Mouse (Mus musculus): ENCODE results near the gene Sgca.

Sgca gene

GRCm38 (mm10) chr11:95001584-95002347, 25.6 kb upstream of the Sgca start:
- no peak for DNase-seq

- peak; percentile 73 to 78 for DNase-seq
These were observed 24.9 kb upstream of the Sgca start for GRCm38 (mm10) chr11:95001058-95001457.

GRCm38 (mm10) chr11:95000548-95000947, 24.4 kb upstream of the Sgca start:
- DNase-seq = peak; percentile 80 to 84

- DNase-seq = no peak
These were observed 24.0 kb upstream of the Sgca start for GRCm38 (mm10) chr11:95000128-95000527.

GRCm38 (mm10) chr11:94998041-94998531, 22.0 kb upstream of the Sgca start:
- DNase-seq = peak; percentile 57 to 66

GRCm38 (mm10) chr11:94997596-94997995, 21.5 kb upstream of the Sgca start:
- peak; percentile 32 to 56 for DNase-seq

GRCm38 (mm10) chr11:94996984-94997383, 20.9 kb upstream of the Sgca start:
- no peak for DNase-seq

GRCm38 (mm10) chr11:94996101-94996500, 20.0 kb upstream of the Sgca start:
- DNase-seq = no peak

GRCm38 (mm10) chr11:94994947-94995772, 19.0 kb upstream of the Sgca start:
- no peak for DNase-seq

- peak; percentile 26 to 41 for DNase-seq
These were observed 18.2 kb upstream of the Sgca start for GRCm38 (mm10) chr11:94994208-94994814.

- DNase-seq = peak; percentile 86 to 88
These were observed 16.9 kb upstream of the Sgca start for GRCm38 (mm10) chr11:94992754-94993606.

GRCm38 (mm10) chr11:94992480-94992753, 16.3 kb upstream of the Sgca start:
- DNase-seq = peak in 1 of 2 experiments; percentile 32

- DNase-seq = peak; percentile 49 to 59
These were observed 15.7 kb upstream of the Sgca start for GRCm38 (mm10) chr11:94991641-94992479.

GRCm38 (mm10) chr11:94990749-94991577, 14.8 kb upstream of the Sgca start, which contains the start of gene Ppp1r9b:
Gene Ppp1r9b, plus strand, starts transcription at chr11:94991035.
- DNase-seq = peak; percentile 94 to 95

GRCm38 (mm10) chr11:94990102-94990748, 14.1 kb upstream of the Sgca start:
- no peak for DNase-seq

GRCm38 (mm10) chr11:94989562-94990017, 13.5 kb upstream of the Sgca start:
- peak; percentile 84 to 89 for DNase-seq

GRCm38 (mm10) chr11:94988780-94989561, 12.8 kb upstream of the Sgca start:
- DNase-seq = no peak

GRCm38 (mm10) chr11:94987851-94988250, 11.7 kb upstream of the Sgca start:
- DNase-seq = no peak

GRCm38 (mm10) chr11:94987341-94987740, 11.2 kb upstream of the Sgca start:
- no peak for DNase-seq

Data from lung, adult 18-20 months (tissue).